Mouse (Mus musculus): ENCODE results near the gene Gsdmc4. TPM values are rescaled to one million over a fixed set of nuclear protein-coding genes. Genes with fewer than 3 reads are reported as not detected.
"Not testable (repeated sequence)": the region's sequence is repeated elsewhere in the genome, so short reads cannot be mapped to it uniquely, and the experiment has no call there.

The Gsdmc4 gene
- not detected in 2 replicates for polyA plus RNA-seq (2016; fragmentation: Nextera tagmentation; extraction: Ambion mirVana)

DNA sequence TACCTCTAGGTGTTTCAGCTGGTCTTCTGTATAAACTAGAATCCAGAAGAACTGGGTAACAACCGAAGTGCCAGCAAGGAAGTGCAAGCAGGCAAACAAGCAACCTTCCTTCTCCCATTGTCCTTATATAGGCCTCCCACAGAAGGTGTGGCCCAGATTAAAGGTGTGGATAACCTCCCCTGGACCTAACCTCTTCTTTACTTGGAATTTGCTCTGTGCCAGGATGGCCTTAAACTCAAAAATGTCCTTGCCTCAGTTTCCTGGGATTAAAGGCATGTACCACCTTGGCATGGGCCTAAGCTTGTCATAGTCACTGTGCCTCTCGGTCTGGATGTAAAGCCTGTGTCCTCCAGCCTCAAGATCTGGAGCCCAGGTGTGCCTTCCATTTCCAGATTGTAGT is at the start of gene Gsdmc4:
TSS of gene Gsdmc4 (minus strand) at position 101 of the 400 bp plus-strand sequence.
- H3K27ac ChIP-seq; ATAC-seq (ENCODE audit: low FRiP score); H3K4me2 ChIP-seq (replicated peaks); H3K9ac ChIP-seq; H3K4me3 ChIP-seq; H3K27me3 ChIP-seq; H3K9me3 ChIP-seq (replicated peaks); H3K4me1 ChIP-seq; H3K36me3 ChIP-seq: not testable (repeated sequence)
- WGBS: 88% methylated on average over 2 of the region's 2 CpGs

DNA sequence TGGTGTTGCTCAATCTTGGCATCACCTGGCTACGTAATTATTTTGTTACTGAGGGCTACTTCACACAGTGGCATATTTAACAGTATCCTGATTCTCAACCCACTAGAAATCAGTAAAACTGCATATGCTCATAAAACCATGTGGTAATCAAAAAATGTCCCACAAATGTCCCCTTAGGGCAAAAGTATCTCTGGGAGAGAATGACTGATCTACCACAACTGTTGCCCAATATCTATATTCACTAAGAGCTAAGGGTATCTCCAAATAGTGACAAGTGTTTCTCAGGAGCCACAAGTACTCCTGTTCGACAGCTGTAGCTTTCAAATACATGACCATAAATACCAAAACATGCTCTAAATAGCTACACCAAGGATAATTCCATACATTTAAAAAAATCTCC is 48.4 kb upstream of the Gsdmc4 start:
- H3K4me2 ChIP-seq (replicated peaks): no peak overlapping the region
- H3K27ac ChIP-seq: no peak overlapping the region
- no peaks in the 10 kb centered on the region for H3K27me3 ChIP-seq
- no peak for ATAC-seq (ENCODE audit: low FRiP score)
- H3K9me3 ChIP-seq (replicated peaks): no peaks in the 10 kb centered on the region
- no peaks in the 10 kb centered on the region for H3K4me1 ChIP-seq
- H3K4me3 ChIP-seq: no peak overlapping the region
- no peaks in the 10 kb centered on the region for H3K36me3 ChIP-seq
- 96% methylated on average over 2 of the region's 2 CpGs for WGBS
- H3K9ac ChIP-seq: no peak overlapping the region

DNA sequence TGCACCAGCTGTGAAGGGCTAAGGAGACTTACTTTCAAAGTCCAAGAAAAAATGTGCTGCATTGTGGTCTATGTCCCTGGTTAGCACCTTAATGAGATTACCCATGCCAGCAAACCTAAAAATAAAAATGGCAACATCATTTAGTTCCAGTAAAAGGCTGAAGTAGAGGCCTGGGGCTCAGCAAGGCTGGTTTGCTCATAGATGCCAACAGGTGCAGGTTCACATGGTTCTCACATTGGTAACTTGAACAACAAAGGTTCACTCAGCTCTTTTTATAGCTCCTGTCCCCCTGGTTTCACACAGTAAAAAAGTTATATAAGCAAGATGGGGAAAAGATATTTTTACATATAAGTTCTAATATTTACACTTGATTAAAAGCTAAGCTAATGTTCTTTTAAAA is 45.5 kb upstream of the Gsdmc4 start:
- H3K36me3 ChIP-seq: no peaks in the 10 kb centered on the region
- no peak for ATAC-seq (ENCODE audit: low FRiP score)
- H3K4me2 ChIP-seq (replicated peaks): no peak overlapping the region
- H3K27ac ChIP-seq: no peak overlapping the region
- no peaks in the 10 kb centered on the region for H3K4me1 ChIP-seq
- no peaks in the 10 kb centered on the region for H3K27me3 ChIP-seq
- H3K9ac ChIP-seq: no peak overlapping the region
- no peaks in the 10 kb centered on the region for H3K9me3 ChIP-seq (replicated peaks)
- H3K4me3 ChIP-seq: no peak overlapping the region

DNA sequence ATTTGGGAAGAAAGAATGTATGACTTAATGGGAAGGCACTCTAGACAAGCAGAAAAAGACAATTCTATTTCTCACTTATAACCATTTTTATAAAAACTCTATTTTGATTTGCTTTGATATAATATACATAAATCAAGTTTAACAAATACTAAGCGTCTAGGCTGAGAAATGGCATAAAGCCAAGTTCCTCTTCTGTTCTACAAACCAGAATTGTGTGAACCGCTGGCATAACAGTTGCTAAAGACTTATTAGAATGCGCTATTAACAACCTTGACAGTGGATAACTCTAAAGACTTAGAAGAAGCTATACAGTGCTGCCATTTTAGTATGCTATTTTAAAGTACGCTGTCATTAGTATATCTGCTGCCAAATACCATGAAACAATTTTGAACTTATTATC is 41.2 kb upstream of the Gsdmc4 start:
- WGBS: 88% methylated on average over 4 of the region's 4 CpGs
- H3K4me2 ChIP-seq (replicated peaks): no peak overlapping the region
- H3K36me3 ChIP-seq: no peaks in the 10 kb centered on the region
- H3K4me1 ChIP-seq: no peaks in the 10 kb centered on the region
- no peak for ATAC-seq (ENCODE audit: low FRiP score)
- no peaks in the 10 kb centered on the region for H3K27me3 ChIP-seq
- H3K4me3 ChIP-seq: no peak overlapping the region
- no peak overlapping the region for H3K9ac ChIP-seq
- no peaks in the 10 kb centered on the region for H3K9me3 ChIP-seq (replicated peaks)
- no peak overlapping the region for H3K27ac ChIP-seq

GRCm38 (mm10) chr15:63941221-63941620 is 29.1 kb upstream of the Gsdmc4 start:
- ATAC-seq (ENCODE audit: low FRiP score): no peak
- Histone ChIP-seq H3K9ac (no peak overlapping the region), H3K4me3 (no peak overlapping the region), H3K27ac (no peak overlapping the region), H3K36me3 (peaks cover 31% of the 10 kb centered on the region), H3K9me3 (replicated peaks) (no peaks in the 10 kb centered on the region), H3K4me1 (no peaks in the 10 kb centered on the region), H3K4me2 (replicated peaks) (no peak overlapping the region), H3K27me3 (no peaks in the 10 kb centered on the region)
- WGBS: 89% methylated on average over 1 of the region's 1 CpGs

DNA sequence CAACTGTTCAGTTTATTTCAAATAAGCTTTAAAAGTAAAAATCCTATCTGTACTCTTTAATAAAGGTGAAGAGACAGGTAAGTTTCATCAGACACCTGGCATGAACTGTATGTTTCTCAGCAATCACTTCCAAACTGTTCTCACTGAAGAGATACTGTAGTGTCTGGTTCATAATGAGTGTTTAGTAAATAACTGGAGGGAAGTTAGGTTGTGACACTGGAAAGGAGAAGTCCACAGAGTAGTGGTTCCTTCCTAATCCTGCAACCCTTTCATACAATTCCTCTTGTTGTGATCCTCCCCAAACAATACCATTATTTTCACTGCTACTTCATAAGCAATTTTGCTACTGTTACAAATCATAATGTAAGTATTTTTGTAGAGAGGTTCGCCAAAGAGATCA is 20.6 kb upstream of the Gsdmc4 start:
- Histone ChIP-seq H3K4me2 (replicated peaks) (no peak overlapping the region), H3K9me3 (replicated peaks) (no peaks in the 10 kb centered on the region), H3K4me1 (no peaks in the 10 kb centered on the region), H3K27me3 (no peaks in the 10 kb centered on the region), H3K4me3 (no peak overlapping the region), H3K27ac (no peak overlapping the region), H3K36me3 (peaks cover 35% of the 10 kb centered on the region), H3K9ac (no peak overlapping the region)
- no peak for ATAC-seq (ENCODE audit: low FRiP score)
- WGBS: 100% methylated on average over 1 of the region's 1 CpGs

- WGBS: 100% methylated on average over 1 of the region's 1 CpGs
These were observed 19.3 kb upstream of the Gsdmc4 start for GRCm38 (mm10) chr15:63931404-63931803.

GRCm38 (mm10) chr15:63930107-63931041 is 18.3 kb upstream of the Gsdmc4 start:
- ATAC-seq (ENCODE audit: low FRiP score): no peak
- Histone ChIP-seq H3K4me2 (replicated peaks) (no peak overlapping the region), H3K27ac (no peak overlapping the region), H3K4me1 (no peaks in the 10 kb centered on the region), H3K9ac (no peak overlapping the region), H3K4me3 (no peak overlapping the region), H3K36me3 (peaks cover 26% of the 10 kb centered on the region), H3K9me3 (replicated peaks) (no peaks in the 10 kb centered on the region), H3K27me3 (no peaks in the 10 kb centered on the region)
- WGBS: 94% methylated on average over 18 of the region's 18 CpGs

More at GRCm38 (mm10) chr15:63931404-63931803, 19.3 kb upstream of the Gsdmc4 start:
- H3K9me3 ChIP-seq (replicated peaks): no peaks in the 10 kb centered on the region
- no peaks in the 10 kb centered on the region for H3K27me3 ChIP-seq
- H3K27ac ChIP-seq: no peak overlapping the region
- H3K9ac ChIP-seq: no peak overlapping the region
- peaks cover 30% of the 10 kb centered on the region for H3K36me3 ChIP-seq
- H3K4me2 ChIP-seq (replicated peaks): no peak overlapping the region
- no peak overlapping the region for H3K4me3 ChIP-seq
- ATAC-seq (ENCODE audit: low FRiP score): no peak
- H3K4me1 ChIP-seq: no peaks in the 10 kb centered on the region

GRCm38 (mm10) chr15:63926201-63926600 is 14.1 kb upstream of the Gsdmc4 start:
- WGBS: 92% methylated on average over 3 of the region's 3 CpGs
- H3K4me2 ChIP-seq (replicated peaks): no peak overlapping the region
- H3K4me3 ChIP-seq: no peak overlapping the region
- H3K36me3 ChIP-seq: peaks cover 19% of the 10 kb centered on the region
- no peak for ATAC-seq (ENCODE audit: low FRiP score)
- H3K4me1 ChIP-seq: no peaks in the 10 kb centered on the region
- H3K27me3 ChIP-seq: no peaks in the 10 kb centered on the region
- H3K9ac ChIP-seq: no peak overlapping the region
- H3K9me3 ChIP-seq (replicated peaks): no peaks in the 10 kb centered on the region
- H3K27ac ChIP-seq: no peak overlapping the region

- H3K4me2 ChIP-seq (replicated peaks): no peak overlapping the region
- no peaks in the 10 kb centered on the region for H3K4me1 ChIP-seq
- no peaks in the 10 kb centered on the region for H3K27me3 ChIP-seq
- H3K27ac ChIP-seq: no peak overlapping the region
- 86% methylated on average over 1 of the region's 1 CpGs for WGBS
- no peak overlapping the region for H3K9ac ChIP-seq
- peaks cover 9% of the 10 kb centered on the region for H3K36me3 ChIP-seq
- ATAC-seq (ENCODE audit: low FRiP score): no peak
- H3K9me3 ChIP-seq (replicated peaks): no peaks in the 10 kb centered on the region
- no peak overlapping the region for H3K4me3 ChIP-seq
These were observed 12.4 kb upstream of the Gsdmc4 start for GRCm38 (mm10) chr15:63924484-63924883.

DNA sequence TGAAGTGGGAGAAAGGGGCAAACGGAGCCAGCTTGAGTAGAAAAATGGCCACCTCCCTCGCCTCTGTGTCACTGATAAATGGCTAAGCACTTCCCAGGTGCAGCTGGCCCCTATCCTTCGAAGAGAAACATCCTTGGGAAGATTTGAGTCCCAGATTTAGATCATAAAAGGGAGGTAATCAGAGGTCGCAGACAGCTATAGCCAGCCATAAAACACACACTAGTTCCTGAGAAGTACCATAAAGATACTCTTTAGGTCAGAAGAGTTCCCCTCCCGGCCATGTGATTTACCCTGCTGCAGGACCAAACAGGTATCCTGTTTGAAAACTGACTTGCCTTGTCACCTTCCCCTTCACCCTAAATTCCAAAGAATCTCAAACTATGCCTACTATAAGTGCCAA is 9.5 kb upstream of the Gsdmc4 start:
- not testable (repeated sequence) for H3K4me3 ChIP-seq; H3K36me3 ChIP-seq; ATAC-seq (ENCODE audit: low FRiP score); H3K27ac ChIP-seq; H3K27me3 ChIP-seq; H3K4me2 ChIP-seq (replicated peaks); H3K9ac ChIP-seq; H3K9me3 ChIP-seq (replicated peaks); H3K4me1 ChIP-seq
- 76% methylated on average over 2 of the region's 5 CpGs for WGBS

DNA sequence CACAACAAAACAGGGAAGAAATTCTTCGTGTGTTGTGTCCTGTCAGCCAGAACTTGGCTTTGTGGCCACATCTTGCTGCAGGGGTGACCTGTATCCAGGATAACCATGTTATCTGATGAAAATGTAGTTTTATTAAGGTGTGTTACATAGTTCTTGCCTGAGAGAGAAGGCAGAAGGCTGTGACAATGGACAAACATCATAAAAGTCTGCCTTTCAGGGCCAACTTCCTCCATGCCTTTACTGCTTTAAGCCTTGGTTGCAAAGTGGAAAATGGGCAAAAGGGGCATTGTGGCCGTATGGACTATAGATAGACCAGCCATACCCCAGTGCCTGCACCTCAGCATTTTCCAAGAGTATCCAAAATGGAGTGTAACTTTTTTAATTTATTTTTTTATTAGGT is 7.6 kb upstream of the Gsdmc4 start:
- not testable (repeated sequence) for H3K9me3 ChIP-seq (replicated peaks); H3K27ac ChIP-seq; H3K36me3 ChIP-seq; H3K4me3 ChIP-seq; H3K4me2 ChIP-seq (replicated peaks); H3K4me1 ChIP-seq; ATAC-seq (ENCODE audit: low FRiP score); H3K9ac ChIP-seq; H3K27me3 ChIP-seq
- WGBS: 67% methylated on average over 1 of the region's 2 CpGs

DNA sequence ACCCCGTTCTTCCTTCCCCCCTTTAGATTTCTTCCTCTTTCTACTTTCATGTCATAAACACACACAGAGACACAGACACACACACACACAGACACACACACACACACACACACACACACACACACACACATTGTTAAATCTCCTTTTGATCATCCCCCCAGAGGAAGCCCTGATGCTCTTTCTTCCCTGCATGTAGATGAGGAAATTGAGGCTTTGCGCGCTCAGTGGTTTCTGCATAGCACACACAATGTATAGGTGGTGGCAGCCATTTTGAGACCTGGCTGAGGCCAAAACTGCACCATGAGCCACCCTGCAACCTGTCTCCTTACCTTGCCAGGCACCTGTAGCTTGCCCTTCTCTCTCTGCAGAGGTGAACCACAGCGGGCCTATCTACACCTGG is 4.5 kb upstream of the Gsdmc4 start:
- not testable (repeated sequence) for H3K4me3 ChIP-seq; H3K27me3 ChIP-seq; H3K9me3 ChIP-seq (replicated peaks); H3K4me1 ChIP-seq; H3K9ac ChIP-seq; H3K27ac ChIP-seq; ATAC-seq (ENCODE audit: low FRiP score); H3K4me2 ChIP-seq (replicated peaks); H3K36me3 ChIP-seq
- WGBS: 79% methylated on average over 4 of the region's 4 CpGs

Measured in hindbrain, embryonic 12.5 days (tissue).